Mouse (Mus musculus) intestine, embryonic 16.5 days (tissue): ENCODE measurements around the gene Gm4924. TPM values are rescaled to one million over a fixed set of nuclear protein-coding genes. Genes with fewer than 3 reads are reported as not detected.
A peak's percentile ranks its signal among the peaks of the same experiment; 100 is the strongest.

ENCODE experiments used
- ATAC-seq: fragments of 200-750 bp; cut with Nextera tagmentation; 2 replicates; pipeline ENCODE4 v1.8.0; 2017; ENCODE audit warnings: moderate TSS enrichment, moderate library complexity
- H3K27ac ChIP-seq: fragments of 300-500 bp; sonication (generic); 2 replicates; pipeline ENCODE4 v1.5.1; 2014; ENCODE audit warnings: mild to moderate bottlenecking, low read length
- H3K27me3 ChIP-seq: fragments of 300-500 bp; sonication (generic); replicated peaks from 2 replicates; pipeline ENCODE4 v1.6.1; 2014; ENCODE audit warnings: low read length, control low read depth, mixed read lengths; ENCODE audit not compliant: control insufficient read depth, insufficient read depth
- H3K36me3 ChIP-seq: fragments of 300-500 bp; sonication (generic); 2 replicates; pipeline ENCODE4 v1.6.1; 2014; ENCODE audit warnings: low read length, control low read depth; ENCODE audit not compliant: control insufficient read depth, insufficient read depth
- H3K4me1 ChIP-seq: fragments of 300-500 bp; sonication (generic); 2 replicates; pipeline ENCODE4 v1.6.1; 2014; ENCODE audit warnings: low read length, control low read depth, mixed read lengths; ENCODE audit not compliant: control insufficient read depth, insufficient read depth
- H3K4me2 ChIP-seq: fragments of 300-500 bp; sonication (generic); 2 replicates; pipeline ENCODE4 v1.6.1; 2014; ENCODE audit warnings: low read depth, low read length, control low read depth
- H3K4me3 ChIP-seq: fragments of 300-500 bp; sonication (generic); 2 replicates; pipeline ENCODE4 v1.5.1; 2014; ENCODE audit warnings: mild to moderate bottlenecking, low read length
- H3K9ac ChIP-seq: fragments of 300-500 bp; sonication (generic); 2 replicates; pipeline ENCODE4 v1.6.1; 2014; ENCODE audit warnings: low read depth, low read length
- H3K9me3 ChIP-seq: fragments of 300-500 bp; sonication (generic); 2 replicates; pipeline ENCODE4 v1.6.1; 2016; ENCODE audit warnings: low read length, control low read depth; ENCODE audit not compliant: control insufficient read depth
- WGBS: fragments of 180-500 bp; shearing (Covaris S2); extraction: QIAGEN DNeasy Blood & Tissue Kit; methylation state at CpG from one replicate; pipeline ENCODE4 v1.1.7; 2014; 5-methylcytosine and 5-hydroxymethylcytosine counted together
- polyA plus RNA-seq: library from polyadenylated mRNA; unstranded; fragments of >200 nt; fragmentation: Nextera tagmentation; extraction: Ambion mirVana; gene quantifications from 2 replicates; pipeline ENCODE4 v1.2.1, GENCODE M21; 2015

The Gm4924 gene
- polyA plus RNA-seq, result 6.4 and 6.7 TPM in 2 replicates

GRCm38 (mm10) chr10:82354083-82355010 lies at the start of gene Gm4924:
Gm4924 (plus strand) TSS chr10:82354255.
- no peaks in the 10 kb centered on the region for H3K27me3 ChIP-seq
- 3% methylated on average over 34 of the region's 34 CpGs for WGBS
- no peaks in the 10 kb centered on the region for H3K4me1 ChIP-seq

GRCm38 (mm10) chr10:82316482-82316881 lies 37.6 kb upstream of the Gm4924 start, which contains the start of gene 4932415D10Rik:
4932415D10Rik (minus strand) TSS chr10:82316582.
- 93% methylated on average over 1 of the region's 1 CpGs for WGBS
- Histone ChIP-seq H3K27me3 (no peaks in the 10 kb centered on the region), H3K4me2 (no peak within 1 kb of the TSS), H3K27ac (no peak within 1 kb of the TSS), H3K9me3 (no peaks in the 10 kb centered on the region), H3K4me3 (no peak within 1 kb of the TSS), H3K36me3 (no peaks in the 10 kb centered on the region), H3K4me1 (no peaks in the 10 kb centered on the region), H3K9ac (no peak within 1 kb of the TSS)
- ATAC-seq, result no peak

More at GRCm38 (mm10) chr10:82354083-82355010, at the start of gene Gm4924:
- Histone ChIP-seq H3K9me3 (no peaks in the 10 kb centered on the region; the same call in 1 of the 2 replicates), H3K4me3 (peak within 1 kb of the TSS; percentile 80), H3K9ac (peak within 1 kb of the TSS; percentile 89), H3K4me2 (peak within 1 kb of the TSS; percentile 59), H3K36me3 (no peaks in the 10 kb centered on the region), H3K27ac (peak within 1 kb of the TSS; percentile 90)
- ATAC-seq, result peak; percentile 100

GRCm38 (mm10) chr10:82320134-82320533 lies 33.9 kb upstream of the Gm4924 start:
- H3K27ac ChIP-seq, result no peak overlapping the region
- WGBS, result 49% methylated on average over 3 of the region's 3 CpGs
- no peaks in the 10 kb centered on the region for H3K4me1 ChIP-seq
- no peaks in the 10 kb centered on the region for H3K9me3 ChIP-seq
- H3K4me3 ChIP-seq, result no peak overlapping the region
- H3K4me2 ChIP-seq, result no peak overlapping the region
- H3K9ac ChIP-seq, result no peak overlapping the region
- H3K36me3 ChIP-seq, result no peaks in the 10 kb centered on the region
- ATAC-seq, result no peak
- H3K27me3 ChIP-seq, result no peaks in the 10 kb centered on the region

- Histone ChIP-seq H3K4me1 (no peaks in the 10 kb centered on the region), H3K36me3 (no peaks in the 10 kb centered on the region), H3K27ac (no peak overlapping the region), H3K9me3 (no peaks in the 10 kb centered on the region), H3K4me3 (no peak overlapping the region), H3K4me2 (no peak overlapping the region), H3K27me3 (no peaks in the 10 kb centered on the region), H3K9ac (no peak overlapping the region)
- 81% methylated on average over 5 of the region's 5 CpGs for WGBS
- ATAC-seq, result no peak
Measured at GRCm38 (mm10) chr10:82329826-82330225, 24.2 kb upstream of the Gm4924 start.

- Histone ChIP-seq H3K9ac (no peak overlapping the region), H3K4me1 (no peaks in the 10 kb centered on the region), H3K36me3 (no peaks in the 10 kb centered on the region), H3K27ac (no peak overlapping the region), H3K4me2 (no peak overlapping the region), H3K9me3 (no peaks in the 10 kb centered on the region; the same call in 1 of the 2 replicates), H3K27me3 (no peaks in the 10 kb centered on the region), H3K4me3 (no peak overlapping the region)
- no peak for ATAC-seq
- 94% methylated on average over 4 of the region's 4 CpGs for WGBS
Measured at GRCm38 (mm10) chr10:82355401-82355800, 1.3 kb downstream of the Gm4924 start.

- Histone ChIP-seq H3K9me3 (peaks cover 5% of the 10 kb centered on the region), H3K27me3 (no peaks in the 10 kb centered on the region), H3K4me2 (no peak overlapping the region), H3K4me1 (no peaks in the 10 kb centered on the region), H3K9ac (no peak overlapping the region), H3K4me3 (no peak overlapping the region), H3K36me3 (no peaks in the 10 kb centered on the region; the same call in 1 of the 2 replicates), H3K27ac (no peak overlapping the region)
- ATAC-seq, result no peak
- WGBS, result 88% methylated on average over 9 of the region's 9 CpGs
Measured at GRCm38 (mm10) chr10:82361911-82362310, 7.9 kb downstream of the Gm4924 start.

- H3K4me1 ChIP-seq, result no peaks in the 10 kb centered on the region
- no peak overlapping the region for H3K4me3 ChIP-seq
- no peaks in the 10 kb centered on the region for H3K36me3 ChIP-seq
- H3K27me3 ChIP-seq, result no peaks in the 10 kb centered on the region
- H3K27ac ChIP-seq, result no peak overlapping the region
- ATAC-seq, result no peak
- WGBS, result 91% methylated on average over 1 of the region's 1 CpGs
- H3K4me2 ChIP-seq, result no peak overlapping the region
- no peaks in the 10 kb centered on the region; the same call in 1 of the 2 replicates for H3K9me3 ChIP-seq
- H3K9ac ChIP-seq, result no peak overlapping the region
Measured at GRCm38 (mm10) chr10:82382992-82383391, 28.9 kb downstream of the Gm4924 start.

- ATAC-seq, result no peak
- Histone ChIP-seq H3K4me1 (no peaks in the 10 kb centered on the region), H3K27me3 (no peaks in the 10 kb centered on the region), H3K9me3 (no peaks in the 10 kb centered on the region), H3K4me3 (no peak overlapping the region), H3K27ac (no peak overlapping the region), H3K9ac (no peak overlapping the region), H3K36me3 (no peaks in the 10 kb centered on the region), H3K4me2 (no peak overlapping the region)
- 91% methylated on average over 1 of the region's 1 CpGs for WGBS
Measured at GRCm38 (mm10) chr10:82409511-82409910, 55.5 kb downstream of the Gm4924 start.

GRCm38 (mm10) chr10:82423631-82424030 lies 69.6 kb downstream of the Gm4924 start:
- Histone ChIP-seq H3K4me2 (no peak overlapping the region), H3K36me3 (no peaks in the 10 kb centered on the region), H3K27ac (no peak overlapping the region), H3K9me3 (peaks cover 4% of the 10 kb centered on the region; the same call in 1 of the 2 replicates), H3K9ac (no peak overlapping the region), H3K27me3 (no peaks in the 10 kb centered on the region), H3K4me3 (no peak overlapping the region), H3K4me1 (no peaks in the 10 kb centered on the region)
- no peak for ATAC-seq
